Mouse (Mus musculus): ENCODE measurements around the gene Vav3. TPM values are rescaled to one million over a fixed set of nuclear protein-coding genes. Genes with fewer than 3 reads are reported as not detected.

Gene Vav3
- total and polyA plus RNA-seq, 3 experiments: 0.08 TPM; not detected in 2

DNA sequence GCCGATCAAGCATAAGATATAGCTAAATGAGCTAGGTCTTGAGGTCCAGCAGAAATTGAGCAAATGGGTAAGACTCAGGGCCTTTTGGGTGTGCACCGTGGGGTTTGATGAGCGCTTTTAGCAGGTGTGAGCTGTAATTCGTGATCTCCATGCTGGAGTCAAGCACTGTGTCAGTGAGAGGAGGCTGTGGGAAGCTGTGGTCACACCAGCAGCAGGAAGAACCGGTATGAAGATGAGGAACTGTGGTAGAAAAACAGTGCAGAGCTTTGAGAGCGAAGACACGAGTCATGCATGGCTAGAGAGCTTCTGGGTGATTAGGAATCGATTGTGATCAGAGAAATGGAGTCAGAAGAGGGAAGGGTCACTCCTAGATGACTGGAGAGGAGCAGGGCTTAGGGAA lies 98.8 kb downstream of the Vav3 start:
- no peaks in the 10 kb centered on the region for H3K36me3 ChIP-seq (replicated peaks in 1 of 2; ENCODE audit: control insufficient read depth in 1 of 2, insufficient read depth in 1 of 2, low read length in 1 of 2)
- no peak overlapping the region for H3K27ac ChIP-seq (ENCODE audit: insufficient read depth, low read depth)
- H3K9me3 ChIP-seq (replicated peaks; ENCODE audit: low read length): no peaks in the 10 kb centered on the region
- peaks cover 0 to 8% of the 10 kb centered on the region in 2 experiments; a peak in 1 of 4 replicates for H3K4me1 ChIP-seq (ENCODE audit: control insufficient read depth in 1 of 2, insufficient read depth in 2 of 2)
- no peak for DNase-seq (ENCODE audit: extremely low read depth)
- no peak overlapping the region for H3K9ac ChIP-seq (ENCODE audit: insufficient read depth, low read depth)
- H3K27me3 ChIP-seq (replicated peaks): no peaks in the 10 kb centered on the region
- H3K4me2 ChIP-seq (ENCODE audit: insufficient read depth, low read depth, poor library complexity, severe bottlenecking): no peak overlapping the region
- TF ChIP-seq UBTF (IDR thresholded peaks at IDR 0.05; ENCODE audit: low read depth, low read length) (no peak), PAX5 (IDR thresholded peaks at IDR 0.05; ENCODE audit: low read length) (no peak), TCF12 (IDR thresholded peaks at IDR 0.05; ENCODE audit: low read depth, low read length) (no peak), ETS1 (conservative IDR thresholded peaks at IDR 0.05; ENCODE audit: low read depth, low read length) (no peak), ZC3H11A (IDR thresholded peaks at IDR 0.05; ENCODE audit: low read depth, low read length) (no peak), CHD2 (IDR thresholded peaks at IDR 0.05; ENCODE audit: low read length) (no peak), MYC (IDR thresholded peaks at IDR 0.05; ENCODE audit: low read depth, low read length) (no peak), USF1 (IDR thresholded peaks at IDR 0.05; ENCODE audit: low read depth, low read length) (no peak), JUN (IDR thresholded peaks at IDR 0.05; ENCODE audit: insufficient read depth, low read depth, low read length) (no peak), NELFE (IDR thresholded peaks at IDR 0.05; ENCODE audit: low read depth, low read length) (no peak), CTCF (conservative IDR thresholded peaks at IDR 0.05 in 1 of 2, IDR thresholded peaks at IDR 0.05 in 1 of 2; ENCODE audit: low read depth in 2 of 2, low read length in 2 of 2) (no peak), MAX (IDR thresholded peaks at IDR 0.05; ENCODE audit: low read length) (no peak), E2F4 (IDR thresholded peaks at IDR 0.05; ENCODE audit: insufficient replicate concordance, low read depth, low read length) (no peak), JUND (conservative IDR thresholded peaks at IDR 0.05; ENCODE audit: low read depth, low read length) (no peak), RCOR1 (conservative IDR thresholded peaks at IDR 0.05; ENCODE audit: low read depth, low read length) (no peak), SIN3A (IDR thresholded peaks at IDR 0.05; ENCODE audit: low read length) (no peak)
- dilution Hi-C loops (cut with MboI; ENCODE audit: extremely low pct_ligation_motif_present, extremely low pct_unique_long_range_greater_than_20kb, low sequenced_read_pairs) (no loop called here), in situ Hi-C loops (cut with MboI; ENCODE audit: low pct_ligation_motif_present, low pct_unique_long_range_greater_than_20kb, low sequenced_read_pairs) (no loop called here)
- no peaks in the 10 kb centered on the region for H3K79me2 ChIP-seq (replicated peaks; ENCODE audit: control insufficient read depth, extremely low read depth, insufficient read depth, poor library complexity, severe bottlenecking)
- H3K4me3 ChIP-seq (replicated peaks in 1 of 3; ENCODE audit: low read depth in 2 of 3, low read length in 2 of 3, poor library complexity in 1 of 3): no peak overlapping the region

DNA sequence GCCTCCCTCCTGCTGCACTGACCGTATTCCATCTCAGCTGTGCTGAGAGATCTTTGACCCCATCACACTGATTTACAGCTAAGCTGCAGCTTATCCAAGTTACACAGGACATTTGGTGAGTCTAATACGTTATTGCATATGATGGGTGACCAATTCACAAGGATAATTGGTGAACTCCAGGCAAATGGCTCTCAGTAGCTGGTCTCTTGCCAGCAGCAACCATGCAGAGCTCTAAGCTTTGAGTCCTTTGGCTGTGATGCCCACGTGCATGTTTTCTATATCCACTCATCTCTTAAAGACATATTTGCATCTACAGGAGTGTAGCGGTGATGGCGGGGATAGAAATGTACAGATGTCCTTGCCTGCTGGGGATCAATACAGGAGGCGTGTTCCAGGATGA lies 99.5 kb downstream of the Vav3 start:
- dilution Hi-C loops (cut with MboI; ENCODE audit: extremely low pct_ligation_motif_present, extremely low pct_unique_long_range_greater_than_20kb, low sequenced_read_pairs) (no loop called here), in situ Hi-C loops (cut with MboI; ENCODE audit: low pct_ligation_motif_present, low pct_unique_long_range_greater_than_20kb, low sequenced_read_pairs) (no loop called here)
- H3K4me1 ChIP-seq (ENCODE audit: control insufficient read depth in 1 of 2, insufficient read depth in 2 of 2): peaks cover 0 to 8% of the 10 kb centered on the region in 2 experiments; a peak in 1 of 4 replicates
- H3K9me3 ChIP-seq (replicated peaks; ENCODE audit: low read length): no peaks in the 10 kb centered on the region
- TF ChIP-seq ZMIZ1 (IDR thresholded peaks at IDR 0.05; ENCODE audit: low read depth, low read length) (no peak), EP300 (IDR thresholded peaks at IDR 0.05; ENCODE audit: low read length) (no peak), CHD2 (IDR thresholded peaks at IDR 0.05; ENCODE audit: low read length) (no peak), BHLHE40 (IDR thresholded peaks at IDR 0.05; ENCODE audit: low read depth, low read length) (no peak), E2F4 (IDR thresholded peaks at IDR 0.05; ENCODE audit: insufficient replicate concordance, low read depth, low read length) (no peak)
- no peak for DNase-seq (ENCODE audit: extremely low read depth)
- H3K27me3 ChIP-seq (replicated peaks): no peaks in the 10 kb centered on the region
- no peak overlapping the region for H3K4me3 ChIP-seq (replicated peaks in 1 of 3; ENCODE audit: low read depth in 2 of 3, low read length in 2 of 3, poor library complexity in 1 of 3)
- H3K9ac ChIP-seq (ENCODE audit: insufficient read depth, low read depth): no peak overlapping the region
- H3K36me3 ChIP-seq (replicated peaks in 1 of 2; ENCODE audit: control insufficient read depth in 1 of 2, insufficient read depth in 1 of 2, low read length in 1 of 2): no peaks in the 10 kb centered on the region
- no peak overlapping the region for H3K4me2 ChIP-seq (ENCODE audit: insufficient read depth, low read depth, poor library complexity, severe bottlenecking)
- H3K79me2 ChIP-seq (replicated peaks; ENCODE audit: control insufficient read depth, extremely low read depth, insufficient read depth, poor library complexity, severe bottlenecking): no peaks in the 10 kb centered on the region
- H3K27ac ChIP-seq (ENCODE audit: insufficient read depth, low read depth): no peak overlapping the region
